Mouse (Mus musculus) ES-E14 (cell line): ENCODE data around the gene Lrrc56.

ENCODE experiments used
- CHD2 ChIP-seq: IDR thresholded peaks from 2 replicates; pipeline ENCODE4 v1.6.1; 2014; ENCODE audit warnings: mild to moderate bottlenecking, low read depth, low read length, inconsistent platforms
- MAFK ChIP-seq: IDR thresholded peaks from 2 replicates; pipeline ENCODE4 v1.6.1; 2014; ENCODE audit warnings: mild to moderate bottlenecking, low read depth, low read length, inconsistent platforms; ENCODE audit not compliant: insufficient read depth

- TF ChIP-seq CHD2: no peak
- TF ChIP-seq MAFK: no peak
These were observed 20.6 kb upstream of the Lrrc56 start for GRCm38 (mm10) chr7:141173323-141173850.
